Mouse (Mus musculus) limb, embryonic 12.5 days (tissue): ENCODE measurements around the gene Twnk. TPM values are rescaled to one million over a fixed set of nuclear protein-coding genes. Genes with fewer than 3 reads are reported as not detected.

Experiments used
- ATAC-seq: fragments of 200-750 bp; cut with Nextera tagmentation; 2 replicates; pipeline ENCODE4 v1.8.0; 2017; ENCODE audit warnings: low read depth, moderate TSS enrichment; ENCODE audit not compliant: insufficient number of reproducible peaks, insufficient read depth, low FRiP score, low TSS enrichment
- H3K27ac ChIP-seq: fragments of 300-500 bp; sonication (generic); 2 replicates; pipeline ENCODE4 v1.5.1; 2016; ENCODE audit warnings: mild to moderate bottlenecking, moderate library complexity
- H3K27me3 ChIP-seq: fragments of 300-500 bp; sonication (generic); 2 replicates; pipeline ENCODE4 v1.6.1; 2016; ENCODE audit warnings: mild to moderate bottlenecking, moderate library complexity
- H3K36me3 ChIP-seq: fragments of 300-500 bp; sonication (generic); 2 replicates; pipeline ENCODE4 v1.6.1; 2016; ENCODE audit warnings: mild to moderate bottlenecking, moderate library complexity
- H3K4me1 ChIP-seq: fragments of 300-500 bp; sonication (generic); replicated peaks from 2 replicates; pipeline ENCODE4 v1.6.1; 2016
- H3K4me2 ChIP-seq: fragments of 300-500 bp; sonication (generic); 2 replicates; pipeline ENCODE4 v1.6.1; 2016; ENCODE audit warnings: mild to moderate bottlenecking, moderate library complexity
- H3K4me3 ChIP-seq: fragments of 300-500 bp; sonication (generic); replicated peaks from 2 replicates; pipeline ENCODE4 v1.5.1; 2016; ENCODE audit warnings: mild to moderate bottlenecking
- H3K9ac ChIP-seq: fragments of 300-500 bp; sonication (generic); replicated peaks from 2 replicates; pipeline ENCODE4 v1.6.1; 2016; ENCODE audit warnings: mild to moderate bottlenecking, moderate library complexity
- H3K9me3 ChIP-seq: fragments of 300-500 bp; sonication (generic); 2 replicates; pipeline ENCODE4 v1.6.1; 2016; ENCODE audit warnings: mild to moderate bottlenecking, moderate library complexity
- WGBS: fragments of 180-500 bp; shearing (Covaris S2); methylation state at CpG from one replicate; pipeline ENCODE4 v1.1.7; 2016; 5-methylcytosine and 5-hydroxymethylcytosine counted together
- polyA plus RNA-seq: library from polyadenylated mRNA; unstranded; fragments of >200 nt; fragmentation: Nextera tagmentation; extraction: Ambion mirVana; gene quantifications from 2 replicates; pipeline ENCODE4 v1.2.1, GENCODE M21; 2016

Gene Twnk
- polyA plus RNA-seq, 1 experiment from 2014 or later, result 27.8 TPM

DNA sequence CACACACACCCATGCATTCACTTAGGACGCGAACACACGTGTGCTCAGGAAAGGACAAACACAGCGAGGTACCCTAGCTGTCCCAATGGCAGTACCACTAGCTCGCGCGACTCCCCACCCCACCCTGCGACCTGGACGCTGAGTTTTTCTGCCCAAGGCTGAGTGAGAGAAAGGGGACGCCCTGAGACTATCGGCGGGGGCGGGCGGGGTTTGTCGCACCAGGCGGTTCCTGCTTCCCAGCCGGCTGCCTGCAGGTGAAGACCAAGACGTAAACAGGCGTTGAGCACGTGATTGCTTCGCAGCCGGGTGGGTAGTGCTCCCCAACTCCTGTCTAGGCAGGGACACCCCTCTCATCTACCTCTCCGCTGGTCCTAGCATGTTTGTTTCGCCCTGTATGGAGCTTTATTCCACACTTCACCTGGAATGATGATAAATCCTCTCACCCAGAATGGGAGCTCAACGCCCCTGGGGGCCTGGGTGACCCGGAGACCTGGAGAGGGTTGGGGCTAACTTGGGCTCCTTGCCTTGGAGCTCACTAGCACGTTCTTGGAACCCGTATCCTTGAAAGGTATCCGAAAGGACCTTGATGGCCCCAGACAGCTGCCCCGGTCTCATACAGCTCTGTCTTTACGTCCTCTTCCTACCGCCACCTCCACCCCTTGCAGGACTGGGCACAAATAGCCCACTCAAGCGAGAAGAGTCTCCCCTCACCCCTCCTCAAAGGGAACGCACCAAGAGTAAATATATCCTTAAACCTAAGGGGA is 10.2 kb downstream of the Twnk start:
- peak overlapping the region; percentile 93 for H3K9ac ChIP-seq
- peaks cover 66% of the 10 kb centered on the region for H3K4me1 ChIP-seq
- H3K27me3 ChIP-seq, result no peaks in the 10 kb centered on the region
- H3K9me3 ChIP-seq, result no peaks in the 10 kb centered on the region
- peak; percentile 11; the same call in 1 of the 2 replicates for ATAC-seq
- under 1% methylated on average over 34 of the region's 34 CpGs for WGBS
- H3K4me3 ChIP-seq, result peak overlapping the region; percentile 75
- peak overlapping the region; percentile 98 for H3K27ac ChIP-seq
- peaks cover 18% of the 10 kb centered on the region for H3K36me3 ChIP-seq
- H3K4me2 ChIP-seq, result peak overlapping the region; percentile 83

GRCm38 (mm10) chr19:45016341-45017215 is 11.1 kb downstream of the Twnk start:
- Histone ChIP-seq H3K4me2 (peak overlapping the region; percentile 83), H3K4me3 (peak overlapping the region; percentile 75), H3K9ac (peak overlapping the region; percentile 93), H3K27ac (peak overlapping the region; percentile 98), H3K9me3 (no peaks in the 10 kb centered on the region), H3K27me3 (no peaks in the 10 kb centered on the region), H3K4me1 (peaks cover 74% of the 10 kb centered on the region), H3K36me3 (peaks cover 18% of the 10 kb centered on the region)
- ATAC-seq, result peak; percentile 18; the same call in 1 of the 2 replicates
- 1% methylated on average over 16 of the region's 18 CpGs for WGBS

DNA sequence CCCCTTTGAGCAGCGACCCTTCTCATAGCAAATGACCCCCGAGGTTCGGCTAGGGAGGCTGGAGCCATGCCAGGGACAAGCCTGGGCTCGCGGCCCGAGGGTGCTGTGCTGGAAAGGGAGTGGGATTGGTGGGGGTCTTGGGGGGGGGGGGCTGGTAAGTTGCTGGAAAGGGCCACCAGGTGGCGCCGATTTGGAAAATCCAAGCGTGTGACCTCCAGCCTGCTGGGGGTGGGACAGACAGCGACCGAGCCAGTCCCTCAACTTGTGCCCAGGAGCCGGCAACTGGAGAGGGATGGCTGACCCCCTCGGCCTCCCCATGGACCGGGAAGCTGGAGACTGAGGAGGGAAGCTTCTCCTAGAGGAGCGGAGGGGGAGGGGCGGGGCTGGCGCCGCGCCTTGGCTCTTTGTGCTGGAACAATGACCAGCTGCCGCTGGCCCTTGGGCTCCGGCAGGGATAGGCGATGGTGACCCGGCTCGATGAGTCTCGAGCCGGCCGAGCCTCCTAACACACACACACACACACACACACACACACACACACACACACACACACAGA is 11.8 kb downstream of the Twnk start:
- no peak for ATAC-seq
- under 1% methylated on average over 15 of the region's 27 CpGs for WGBS
- peaks cover 75% of the 10 kb centered on the region for H3K4me1 ChIP-seq

GRCm38 (mm10) chr19:45017909-45018308 is 12.4 kb downstream of the Twnk start:
- H3K36me3 ChIP-seq, result peaks cover 25% of the 10 kb centered on the region
- peak; percentile 49 for ATAC-seq
- H3K9ac ChIP-seq, result peak overlapping the region; percentile 93

More for the DNA sequence above, 11.8 kb downstream of the Twnk start:
- Histone ChIP-seq H3K4me2 (peak overlapping the region; percentile 83), H3K4me3 (peak overlapping the region; percentile 75), H3K36me3 (peaks cover 19% of the 10 kb centered on the region), H3K9ac (peak overlapping the region; percentile 93), H3K9me3 (no peaks in the 10 kb centered on the region), H3K27ac (peak overlapping the region; percentile 98), H3K27me3 (no peaks in the 10 kb centered on the region)

DNA sequence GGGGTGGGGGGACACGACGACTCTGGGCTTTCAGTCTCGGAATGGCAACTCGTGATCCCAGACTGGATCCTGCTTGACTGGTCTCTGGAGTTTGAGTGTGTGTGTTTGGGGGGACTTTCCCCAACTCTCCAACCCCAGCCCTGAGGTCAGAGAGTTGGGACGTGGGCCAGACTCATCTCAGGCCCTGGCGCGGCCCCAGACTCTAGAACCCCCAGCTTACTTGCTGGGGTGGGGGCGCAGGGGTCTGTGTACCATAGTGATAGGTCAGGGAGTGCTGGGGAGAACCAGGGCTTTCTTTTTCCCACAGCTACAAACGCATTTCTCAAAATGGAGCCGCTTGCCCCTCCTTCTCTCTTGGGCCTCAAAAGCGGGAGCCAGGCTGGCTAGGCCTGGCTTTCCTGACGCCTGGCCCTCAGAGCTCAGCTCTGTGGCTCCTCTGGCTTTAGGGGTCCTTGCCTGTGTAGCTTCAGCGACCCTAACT is 12.9 kb downstream of the Twnk start:
- H3K4me2 ChIP-seq, result peak overlapping the region; percentile 83
- H3K36me3 ChIP-seq, result peaks cover 30% of the 10 kb centered on the region
- peaks cover 64% of the 10 kb centered on the region for H3K4me1 ChIP-seq
- peak; percentile 2; the same call in 1 of the 2 replicates for ATAC-seq
- H3K27ac ChIP-seq, result peak overlapping the region; percentile 98
- peak overlapping the region; percentile 93 for H3K9ac ChIP-seq
- under 1% methylated on average over 13 of the region's 13 CpGs for WGBS
- no peaks in the 10 kb centered on the region for H3K27me3 ChIP-seq
- H3K9me3 ChIP-seq, result no peaks in the 10 kb centered on the region
- peak overlapping the region; percentile 75 for H3K4me3 ChIP-seq

More at GRCm38 (mm10) chr19:45017909-45018308, 12.4 kb downstream of the Twnk start:
- WGBS, result under 1% methylated on average over 45 of the region's 48 CpGs
- peak overlapping the region; percentile 83 for H3K4me2 ChIP-seq
- H3K4me1 ChIP-seq, result peaks cover 69% of the 10 kb centered on the region
- H3K27ac ChIP-seq, result peak overlapping the region; percentile 98
- no peaks in the 10 kb centered on the region for H3K9me3 ChIP-seq
- H3K4me3 ChIP-seq, result peak overlapping the region; percentile 75
- no peaks in the 10 kb centered on the region for H3K27me3 ChIP-seq

DNA sequence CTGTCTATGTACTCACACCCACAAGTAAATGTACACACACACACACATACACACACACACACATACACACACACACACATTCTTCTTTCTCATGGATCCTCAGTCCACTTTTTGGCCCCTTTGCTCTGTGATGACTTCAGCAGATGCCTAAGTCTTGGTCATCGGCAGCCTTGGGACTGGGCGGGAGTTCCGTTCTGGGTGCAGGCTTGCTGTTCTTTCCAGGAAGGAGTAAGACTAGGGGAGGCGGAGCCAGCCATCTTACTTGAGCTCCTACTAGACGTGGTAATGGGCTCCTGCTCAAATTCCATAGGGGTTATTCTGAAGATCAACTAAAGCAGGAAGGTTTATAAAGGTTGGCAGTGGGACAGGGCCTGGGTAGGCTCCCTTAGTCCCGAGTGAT is 14.9 kb downstream of the Twnk start:
- H3K9ac ChIP-seq, result no peak overlapping the region; the same call in 1 of the 2 replicates
- H3K27me3 ChIP-seq, result no peaks in the 10 kb centered on the region
- H3K9me3 ChIP-seq, result no peaks in the 10 kb centered on the region
- peak overlapping the region; percentile 29 for H3K4me2 ChIP-seq
- peaks cover 51% of the 10 kb centered on the region for H3K4me1 ChIP-seq
- H3K36me3 ChIP-seq, result peaks cover 49% of the 10 kb centered on the region
- 60% methylated on average over 6 of the region's 6 CpGs for WGBS
- H3K4me3 ChIP-seq, result peak overlapping the region; percentile 7; the same call in 1 of the 2 replicates
- ATAC-seq, result no peak
- H3K27ac ChIP-seq, result no peak overlapping the region

DNA sequence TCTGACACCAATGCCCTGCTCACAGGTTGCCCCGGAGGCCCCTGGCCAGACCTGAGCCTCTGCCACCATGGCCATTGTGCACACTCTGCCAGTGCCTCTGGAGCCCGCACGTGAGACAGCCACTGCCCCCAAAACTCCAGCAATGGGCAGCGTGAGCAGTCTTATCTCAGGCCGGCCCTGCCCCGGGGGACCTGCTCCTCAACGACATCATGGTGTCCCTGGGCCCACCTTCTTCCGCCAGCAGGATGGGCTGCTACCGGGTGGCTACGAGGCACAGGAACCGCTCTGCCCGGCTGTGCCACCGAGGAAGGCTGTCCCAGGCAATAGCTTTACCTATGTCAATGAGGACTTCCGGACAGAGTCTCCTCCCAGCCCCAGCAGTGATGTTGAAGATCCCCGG is 15.9 kb downstream of the Twnk start:
- Histone ChIP-seq H3K36me3 (peaks cover 59% of the 10 kb centered on the region), H3K4me2 (peak overlapping the region; percentile 29), H3K9ac (no peak overlapping the region; the same call in 1 of the 2 replicates), H3K27ac (no peak overlapping the region), H3K27me3 (no peaks in the 10 kb centered on the region), H3K4me1 (peaks cover 48% of the 10 kb centered on the region), H3K9me3 (no peaks in the 10 kb centered on the region), H3K4me3 (no peak overlapping the region)
- 95% methylated on average over 15 of the region's 15 CpGs for WGBS
- ATAC-seq, result no peak

DNA sequence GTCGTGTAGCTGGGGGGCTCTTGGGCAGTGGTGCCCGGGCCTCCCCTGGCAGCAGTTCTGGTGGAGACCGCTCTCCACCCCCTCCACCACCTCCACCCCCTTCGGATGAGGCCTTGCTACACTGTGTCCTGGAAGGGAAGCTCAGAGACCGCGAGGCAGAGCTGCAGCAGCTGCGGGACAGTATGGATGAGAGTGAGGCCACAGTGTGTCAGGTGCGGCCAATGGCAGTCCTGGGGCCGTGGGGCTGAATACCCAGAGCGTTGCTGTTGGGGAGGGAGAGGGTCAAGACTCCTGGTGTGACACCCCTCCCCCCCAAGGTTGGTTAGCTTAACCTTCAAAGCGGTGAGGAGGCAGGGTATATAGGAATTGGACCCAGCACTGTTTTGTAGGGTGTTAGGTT is 18.5 kb downstream of the Twnk start:
- no peaks in the 10 kb centered on the region for H3K27me3 ChIP-seq
- no peak overlapping the region for H3K9ac ChIP-seq
- H3K9me3 ChIP-seq, result no peaks in the 10 kb centered on the region
- ATAC-seq, result no peak
- peaks cover 86% of the 10 kb centered on the region for H3K36me3 ChIP-seq
- no peak overlapping the region for H3K4me3 ChIP-seq
- H3K4me2 ChIP-seq, result no peak overlapping the region
- H3K4me1 ChIP-seq, result peaks cover 43% of the 10 kb centered on the region
- H3K27ac ChIP-seq, result no peak overlapping the region
- WGBS, result 85% methylated on average over 11 of the region's 11 CpGs

GRCm38 (mm10) chr19:45024775-45025174 is 19.3 kb downstream of the Twnk start:
- no peak overlapping the region for H3K4me2 ChIP-seq
- H3K4me3 ChIP-seq, result no peak overlapping the region
- H3K27me3 ChIP-seq, result no peaks in the 10 kb centered on the region
- H3K9me3 ChIP-seq, result no peaks in the 10 kb centered on the region
- no peak overlapping the region for H3K9ac ChIP-seq
- no peak overlapping the region for H3K27ac ChIP-seq
- ATAC-seq, result no peak
- peaks cover 86% of the 10 kb centered on the region for H3K36me3 ChIP-seq
- 91% methylated on average over 20 of the region's 20 CpGs for WGBS
- peaks cover 35% of the 10 kb centered on the region for H3K4me1 ChIP-seq

- H3K4me3 ChIP-seq, result no peak overlapping the region
Measured at GRCm38 (mm10) chr19:45025937-45026568, 20.6 kb downstream of the Twnk start.

More at GRCm38 (mm10) chr19:45025937-45026568, 20.6 kb downstream of the Twnk start:
- Histone ChIP-seq H3K4me2 (no peak overlapping the region), H3K9me3 (no peaks in the 10 kb centered on the region), H3K36me3 (peaks cover 79% of the 10 kb centered on the region), H3K27me3 (no peaks in the 10 kb centered on the region), H3K9ac (no peak overlapping the region; the same call in 1 of the 2 replicates), H3K27ac (0 out of 2 replicates have a peak overlapping the region, but pooled peaks have one; percentile 20), H3K4me1 (peaks cover 26% of the 10 kb centered on the region)
- no peak for ATAC-seq
- 72% methylated on average over 37 of the region's 37 CpGs for WGBS
